Mouse (Mus musculus): ENCODE data around the gene Intu.

DNA sequence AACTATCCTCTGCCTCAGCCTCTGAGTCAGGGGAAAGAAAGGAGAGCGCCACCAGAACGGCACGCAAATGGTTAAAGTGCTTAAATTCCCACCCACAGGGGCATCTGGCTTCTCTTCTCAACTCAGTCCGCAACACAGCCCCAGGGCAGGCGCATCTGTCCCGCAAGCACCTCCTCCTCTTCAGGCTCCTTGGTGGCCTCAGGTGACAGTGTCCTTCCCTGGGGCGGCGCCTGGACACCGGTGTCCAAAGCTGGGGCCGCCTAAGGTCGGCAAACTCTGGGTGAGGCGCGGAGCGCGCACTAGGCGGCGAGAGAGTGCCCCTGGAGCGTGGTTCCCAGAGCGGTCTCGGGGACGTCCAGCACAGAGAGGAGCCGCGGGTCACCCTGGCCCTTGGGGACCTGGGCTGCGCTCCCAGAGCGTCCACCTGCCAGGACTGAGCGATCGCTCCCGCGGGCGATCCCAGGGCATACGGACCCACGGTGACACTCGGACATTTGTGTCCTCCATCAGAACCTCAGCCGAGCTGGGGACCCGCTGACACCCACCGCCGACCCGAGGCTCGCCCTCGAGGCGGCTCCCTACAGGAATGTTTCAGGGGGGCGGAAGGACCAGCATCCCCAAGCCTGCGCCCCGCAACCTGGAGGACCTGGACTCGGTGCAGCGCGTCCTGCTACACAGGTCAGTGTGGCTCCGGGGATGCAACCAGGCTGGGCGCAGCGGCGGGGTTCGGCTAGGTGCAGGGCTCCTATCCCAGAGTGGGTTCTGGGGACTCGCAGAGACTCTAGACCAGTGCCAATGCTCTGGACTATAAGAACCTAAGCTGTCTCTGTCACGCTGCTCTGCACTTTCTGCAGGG is at the start of gene Intu:
- TF ChIP-seq ZNF384 (IDR thresholded peaks at IDR 0.05; ENCODE audit: low read depth, low read length) (no peak), HCFC1 (IDR thresholded peaks at IDR 0.05; ENCODE audit: borderline replicate concordance, insufficient read depth, low read length) (no peak), ZC3H11A (IDR thresholded peaks at IDR 0.05; ENCODE audit: borderline replicate concordance, low read depth, low read length) (no peak), CHD2 (IDR thresholded peaks at IDR 0.05; ENCODE audit: low read depth, low read length) (no peak), MAFK (IDR thresholded peaks at IDR 0.05; ENCODE audit: insufficient read depth, low read depth, low read length) (no peak)

Data from ES-E14 (cell line).